Mouse (Mus musculus): ENCODE data around the gene Tgfbr2.
A peak's percentile ranks its signal among the peaks of the same experiment; 100 is the strongest.

The Tgfbr2 gene

GRCm38 (mm10) chr9:116193889-116194450 is 18.8 kb upstream of the Tgfbr2 start:
- DNase-seq (ENCODE audit: low read depth, low spot score): no peak

GRCm38 (mm10) chr9:116193535-116193881 is 18.3 kb upstream of the Tgfbr2 start:
- no peak for DNase-seq (ENCODE audit: low read depth, low spot score)

GRCm38 (mm10) chr9:116192826-116193534 is 17.8 kb upstream of the Tgfbr2 start:
- peak; percentile 49 for DNase-seq (ENCODE audit: low read depth, low spot score)

GRCm38 (mm10) chr9:116192253-116192652 is 17.1 kb upstream of the Tgfbr2 start:
- DNase-seq (ENCODE audit: low read depth, low spot score): no peak

GRCm38 (mm10) chr9:116189831-116190230 is 14.7 kb upstream of the Tgfbr2 start:
- no peak for DNase-seq (ENCODE audit: low read depth, low spot score)

- no peak for DNase-seq (ENCODE audit: low read depth, low spot score)
Measured at GRCm38 (mm10) chr9:116188952-116189666, 13.9 kb upstream of the Tgfbr2 start.

- no peak for DNase-seq (ENCODE audit: low read depth, low spot score)
Measured at GRCm38 (mm10) chr9:116187181-116187731, 12.1 kb upstream of the Tgfbr2 start.

- no peak for DNase-seq (ENCODE audit: low read depth, low spot score)
Measured at GRCm38 (mm10) chr9:116184903-116185302, 9.7 kb upstream of the Tgfbr2 start.

- DNase-seq (ENCODE audit: low read depth, low spot score): no peak
Measured at GRCm38 (mm10) chr9:116183035-116183434, 7.9 kb upstream of the Tgfbr2 start.

GRCm38 (mm10) chr9:116181608-116182007 is 6.4 kb upstream of the Tgfbr2 start:
- DNase-seq (ENCODE audit: low read depth, low spot score): no peak

GRCm38 (mm10) chr9:116178151-116178550 is 3.0 kb upstream of the Tgfbr2 start:
- DNase-seq (ENCODE audit: low read depth, low spot score): peak; percentile 84

- DNase-seq (ENCODE audit: low read depth, low spot score): no peak
Measured at GRCm38 (mm10) chr9:116177108-116177507, 1.9 kb upstream of the Tgfbr2 start.

GRCm38 (mm10) chr9:116175488-116176115 is 442 bp upstream of the Tgfbr2 start:
- peak; percentile 94 for DNase-seq (ENCODE audit: low read depth, low spot score)

GRCm38 (mm10) chr9:116173473-116174170 is 1.5 kb downstream of the Tgfbr2 start:
- no peak for DNase-seq (ENCODE audit: low read depth, low spot score)

- no peak for DNase-seq (ENCODE audit: low read depth, low spot score)
Measured at GRCm38 (mm10) chr9:116173059-116173458, 2.1 kb downstream of the Tgfbr2 start.

- DNase-seq (ENCODE audit: low read depth, low spot score): no peak
Measured at GRCm38 (mm10) chr9:116169067-116169466, 6.1 kb downstream of the Tgfbr2 start.

- DNase-seq (ENCODE audit: low read depth, low spot score): no peak
Measured at GRCm38 (mm10) chr9:116167304-116167880, 7.8 kb downstream of the Tgfbr2 start.

GRCm38 (mm10) chr9:116166363-116166762 is 8.8 kb downstream of the Tgfbr2 start:
- no peak for DNase-seq (ENCODE audit: low read depth, low spot score)

- DNase-seq (ENCODE audit: low read depth, low spot score): no peak
Measured at GRCm38 (mm10) chr9:116163883-116164282, 11.3 kb downstream of the Tgfbr2 start.

- DNase-seq (ENCODE audit: low read depth, low spot score): no peak
Measured at GRCm38 (mm10) chr9:116162866-116163374, 12.2 kb downstream of the Tgfbr2 start.

GRCm38 (mm10) chr9:116160860-116161259 is 14.3 kb downstream of the Tgfbr2 start:
- no peak for DNase-seq (ENCODE audit: low read depth, low spot score)
